Mouse (Mus musculus) ES-Bruce4 (cell line): ENCODE measurements around the gene Sox5. TPM values are rescaled to one million over a fixed set of nuclear protein-coding genes. Genes with fewer than 3 reads are reported as not detected.

ENCODE experiments used
- H3K27ac ChIP-seq: 2 replicates; pipeline ENCODE4 v1.5.1; 2012; ENCODE audit warnings: low read length, inconsistent platforms; ENCODE audit not compliant: insufficient read depth
- H3K27me3 ChIP-seq: 2 replicates; pipeline ENCODE4 v1.6.1; 2012; ENCODE audit warnings: mild to moderate bottlenecking, low read length, inconsistent platforms; ENCODE audit not compliant: control insufficient read depth, poor library complexity, insufficient read depth, severe bottlenecking
- H3K36me3 ChIP-seq: 2 replicates; pipeline ENCODE4 v1.6.1; 2012; ENCODE audit warnings: inconsistent platforms, mild to moderate bottlenecking, low read length, moderate library complexity; ENCODE audit not compliant: control insufficient read depth, poor library complexity, insufficient read depth, severe bottlenecking
- H3K4me1 ChIP-seq: one replicate; pipeline ENCODE4 v1.8.1; 2011; ENCODE audit warnings: low read length; ENCODE audit not compliant: control insufficient read depth, insufficient read depth
- H3K4me3 ChIP-seq: 2 replicates; pipeline ENCODE4 v1.5.1; 2011; ENCODE audit warnings: low read depth, mild to moderate bottlenecking, low read length
- H3K9ac ChIP-seq: 2 replicates; pipeline ENCODE4 v1.6.1; 2012; ENCODE audit warnings: low read depth, mild to moderate bottlenecking, inconsistent platforms; ENCODE audit not compliant: poor library complexity, severe bottlenecking
- H3K9me3 ChIP-seq: replicated peaks from 2 replicates; pipeline ENCODE4 v1.6.1; 2012; ENCODE audit warnings: mild to moderate bottlenecking, low read length, inconsistent platforms; ENCODE audit not compliant: control insufficient read depth, poor library complexity, insufficient read depth, severe bottlenecking
- CTCF ChIP-seq: IDR thresholded peaks from one replicate; pipeline ENCODE4 v1.8.1; 2011; ENCODE audit warnings: low read depth, low read length
- EP300 ChIP-seq: IDR thresholded peaks from 2 replicates; pipeline ENCODE4 v1.6.1; 2011; ENCODE audit warnings: low read depth, low read length; ENCODE audit not compliant: insufficient read depth
- POLR2A ChIP-seq: IDR thresholded peaks from one replicate; pipeline ENCODE4 v1.8.1; 2011; ENCODE audit warnings: low read length; ENCODE audit not compliant: insufficient read depth
- polyA plus RNA-seq: library from polyadenylated mRNA; stranded (reverse); fragments of >200 nt; gene quantifications from 2 replicates; pipeline ENCODE4 v1.2.4, GENCODE M21; 2011; ENCODE audit warnings: low read depth; ENCODE audit not compliant: missing spikeins, insufficient read depth, insufficient read length

Sox5 gene
- polyA plus RNA-seq, 1 experiment = not detected

DNA sequence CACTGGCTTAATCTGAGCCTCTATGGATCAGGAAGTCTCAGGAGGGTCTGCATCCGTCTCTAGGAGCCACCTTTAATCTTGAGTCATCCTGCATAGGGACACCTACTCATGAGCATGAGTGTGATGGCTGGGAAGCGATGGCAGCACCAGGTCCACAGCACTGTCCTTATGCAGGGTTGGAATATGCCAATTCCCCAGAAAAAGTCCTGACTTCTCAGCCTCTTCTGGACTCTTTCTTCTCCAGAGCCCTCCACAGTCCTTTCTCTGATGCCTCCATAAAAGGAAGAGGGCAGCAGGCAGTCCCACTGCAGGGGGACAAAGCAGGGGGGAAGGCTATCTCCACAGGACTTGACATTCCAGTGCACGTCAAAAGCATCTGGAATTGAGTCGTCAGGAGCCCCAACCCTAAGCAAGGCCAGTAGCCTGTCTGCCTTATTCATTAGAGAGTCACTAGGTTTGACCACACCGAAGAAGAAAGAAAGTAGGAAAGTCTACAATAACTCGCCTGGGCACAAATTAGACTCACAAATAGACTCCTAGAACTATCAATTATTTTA, 531.1 kb downstream of the Sox5 start:
- no peak overlapping the region for H3K27ac ChIP-seq
- H3K4me1 ChIP-seq = peaks cover 4% of the 10 kb centered on the region
- TF ChIP-seq EP300 = peak; percentile 61; the same call in 1 of the 2 replicates
- TF ChIP-seq CTCF = no peak

GRCm38 (mm10) chr6:144236581-144236980, 545.2 kb downstream of the Sox5 start:
- TF ChIP-seq POLR2A = no peak
- TF ChIP-seq EP300 = no peak
- TF ChIP-seq CTCF = no peak
- H3K27ac ChIP-seq = no peak overlapping the region
- H3K9me3 ChIP-seq = no peaks in the 10 kb centered on the region
- no peaks in the 10 kb centered on the region for H3K27me3 ChIP-seq
- H3K4me1 ChIP-seq = no peaks in the 10 kb centered on the region
- H3K9ac ChIP-seq = no peak overlapping the region
- H3K36me3 ChIP-seq = no peaks in the 10 kb centered on the region
- no peak overlapping the region for H3K4me3 ChIP-seq

More for the DNA sequence above, 531.1 kb downstream of the Sox5 start:
- Histone ChIP-seq H3K27me3 (no peaks in the 10 kb centered on the region), H3K36me3 (no peaks in the 10 kb centered on the region), H3K4me3 (no peak overlapping the region), H3K9me3 (no peaks in the 10 kb centered on the region), H3K9ac (no peak overlapping the region)

GRCm38 (mm10) chr6:144203970-144204369, 577.8 kb downstream of the Sox5 start:
- no peaks in the 10 kb centered on the region for H3K4me1 ChIP-seq
- no peak overlapping the region for H3K4me3 ChIP-seq
- TF ChIP-seq POLR2A (no peak), CTCF (no peak), EP300 (no peak)
- no peaks in the 10 kb centered on the region for H3K36me3 ChIP-seq
- no peaks in the 10 kb centered on the region for H3K9me3 ChIP-seq
- no peak overlapping the region for H3K27ac ChIP-seq
- H3K27me3 ChIP-seq = no peaks in the 10 kb centered on the region
- H3K9ac ChIP-seq = no peak overlapping the region

DNA sequence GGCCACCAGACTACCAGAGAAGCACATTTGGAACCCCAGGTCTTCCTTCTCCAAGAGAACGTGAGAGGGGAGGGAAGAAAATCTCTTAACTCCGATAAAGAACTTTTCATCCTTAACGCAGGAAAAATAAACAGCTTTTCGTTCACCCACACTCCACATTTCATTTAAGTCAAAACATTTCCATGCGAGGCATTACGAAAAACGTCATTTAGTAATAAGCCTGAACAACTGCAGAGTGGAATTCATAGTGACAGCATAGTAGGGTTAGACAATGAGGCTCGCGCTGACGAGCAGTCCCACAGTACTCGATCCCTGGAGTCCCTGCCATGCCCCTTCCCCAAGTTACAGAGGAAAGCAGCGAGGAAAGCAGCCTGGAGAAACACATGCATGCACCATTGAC, 578.8 kb downstream of the Sox5 start:
- Histone ChIP-seq H3K36me3 (no peaks in the 10 kb centered on the region), H3K27me3 (no peaks in the 10 kb centered on the region), H3K27ac (no peak overlapping the region), H3K4me1 (no peaks in the 10 kb centered on the region), H3K4me3 (no peak overlapping the region), H3K9me3 (no peaks in the 10 kb centered on the region), H3K9ac (no peak overlapping the region)
- no peak for TF ChIP-seq CTCF
- TF ChIP-seq EP300 = no peak
- TF ChIP-seq POLR2A = no peak

GRCm38 (mm10) chr6:144201402-144202040, 580.3 kb downstream of the Sox5 start:
- Histone ChIP-seq H3K4me3 (no peak overlapping the region), H3K4me1 (no peaks in the 10 kb centered on the region), H3K9ac (no peak overlapping the region), H3K9me3 (no peaks in the 10 kb centered on the region), H3K27me3 (no peaks in the 10 kb centered on the region), H3K36me3 (no peaks in the 10 kb centered on the region), H3K27ac (no peak overlapping the region)
- no peak for TF ChIP-seq EP300
- no peak for TF ChIP-seq POLR2A

DNA sequence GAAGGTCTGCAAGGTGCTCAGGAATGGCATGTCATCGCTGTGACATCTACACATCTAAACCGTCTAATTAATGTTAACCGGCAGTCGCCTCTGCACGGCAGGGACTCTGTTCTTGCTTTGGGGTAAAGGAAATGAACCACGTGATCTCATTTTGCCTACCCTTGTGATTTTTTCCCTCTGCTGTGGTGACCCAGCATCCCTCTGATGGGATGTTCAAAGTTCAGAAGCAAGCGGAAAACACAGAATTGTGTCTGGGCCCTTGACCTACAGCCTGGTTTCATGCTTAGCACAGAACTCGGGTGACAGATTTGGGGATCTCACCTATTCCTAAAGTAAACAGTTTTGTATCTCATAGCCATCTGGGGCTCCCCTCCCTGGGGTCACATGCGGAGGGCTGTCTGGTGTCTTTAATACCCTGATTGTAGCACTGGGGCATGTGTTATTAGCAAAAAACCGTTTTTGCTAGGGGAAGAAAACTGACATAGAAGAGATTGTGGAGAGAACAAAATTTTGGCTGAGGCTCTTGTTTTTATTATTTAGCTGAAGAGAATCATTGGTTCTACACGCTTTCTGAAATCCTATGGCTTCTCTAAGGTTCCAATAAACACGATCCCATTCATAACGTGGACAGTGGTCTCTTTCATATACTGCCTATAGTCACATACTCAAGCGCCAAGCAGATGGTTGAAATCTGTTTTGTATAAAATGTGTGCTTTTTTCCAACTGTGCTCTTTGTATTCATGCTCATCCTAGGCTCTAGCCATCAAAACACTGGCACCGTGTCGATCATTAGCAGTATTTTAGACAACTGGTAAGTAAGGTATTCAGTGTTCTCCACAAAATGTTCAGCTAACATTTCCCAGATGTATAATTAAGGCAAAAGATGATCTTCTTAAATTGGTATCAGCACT, 584.3 kb downstream of the Sox5 start:
- Histone ChIP-seq H3K4me1 (no peaks in the 10 kb centered on the region), H3K9me3 (no peaks in the 10 kb centered on the region), H3K27ac (no peak overlapping the region), H3K36me3 (no peaks in the 10 kb centered on the region), H3K4me3 (no peak overlapping the region), H3K27me3 (no peaks in the 10 kb centered on the region), H3K9ac (no peak overlapping the region)
- TF ChIP-seq POLR2A (no peak), CTCF (no peak), EP300 (no peak)
